Mouse (Mus musculus) liver, embryonic 13.5 days (tissue): ENCODE measurements at regions not wholly inside any gene's neighbourhood (a gene's known extent, or its start where the extent isn't known, plus 50 kb on each side); places are given as distances from the start of the nearest gene placed in this dataset.

Experiments used
- ATAC-seq: fragments of 200-750 bp; cut with Nextera tagmentation; 2 replicates; pipeline ENCODE4 v1.8.0; 2017; ENCODE audit warnings: low read depth, mild to moderate bottlenecking, moderate number of reproducible peaks, moderate library complexity
- DNase-seq: peaks from one replicate; pipeline ENCODE4 v3.0.0; 2022
- H3K27ac ChIP-seq: fragments of 300-500 bp; sonication (generic); 2 replicates; pipeline ENCODE4 v1.5.1; 2015; ENCODE audit warnings: moderate library complexity, mild to moderate bottlenecking, inconsistent platforms
- H3K27me3 ChIP-seq: fragments of 300-500 bp; sonication (generic); 2 replicates; pipeline ENCODE4 v1.6.1; 2015; ENCODE audit warnings: mild to moderate bottlenecking, inconsistent platforms
- H3K36me3 ChIP-seq: fragments of 300-500 bp; sonication (generic); 2 replicates; pipeline ENCODE4 v1.6.1; 2015; ENCODE audit warnings: mild to moderate bottlenecking, inconsistent platforms
- H3K4me1 ChIP-seq: fragments of 300-500 bp; sonication (generic); replicated peaks from 2 replicates; pipeline ENCODE4 v1.6.1; 2015; ENCODE audit warnings: inconsistent platforms
- H3K4me2 ChIP-seq: fragments of 300-500 bp; sonication (generic); 2 replicates; pipeline ENCODE4 v1.6.1; 2015; ENCODE audit warnings: inconsistent platforms, mild to moderate bottlenecking, moderate library complexity
- H3K4me3 ChIP-seq: fragments of 300-500 bp; sonication (generic); replicated peaks from 2 replicates; pipeline ENCODE4 v1.5.1; 2015; ENCODE audit warnings: mild to moderate bottlenecking, inconsistent platforms
- H3K9ac ChIP-seq: fragments of 300-500 bp; sonication (generic); 2 replicates; pipeline ENCODE4 v1.6.1; 2015; ENCODE audit warnings: mild to moderate bottlenecking, inconsistent platforms
- H3K9me3 ChIP-seq: fragments of 300-500 bp; sonication (generic); replicated peaks from 2 replicates; pipeline ENCODE4 v1.6.1; 2016; ENCODE audit warnings: inconsistent platforms
- WGBS: fragments of 180-500 bp; shearing (Covaris S2); methylation state at CpG from one replicate; pipeline ENCODE4 v1.1.7; 2015; ENCODE audit not compliant: insufficient replicate concordance; 5-methylcytosine and 5-hydroxymethylcytosine counted together

DNA sequence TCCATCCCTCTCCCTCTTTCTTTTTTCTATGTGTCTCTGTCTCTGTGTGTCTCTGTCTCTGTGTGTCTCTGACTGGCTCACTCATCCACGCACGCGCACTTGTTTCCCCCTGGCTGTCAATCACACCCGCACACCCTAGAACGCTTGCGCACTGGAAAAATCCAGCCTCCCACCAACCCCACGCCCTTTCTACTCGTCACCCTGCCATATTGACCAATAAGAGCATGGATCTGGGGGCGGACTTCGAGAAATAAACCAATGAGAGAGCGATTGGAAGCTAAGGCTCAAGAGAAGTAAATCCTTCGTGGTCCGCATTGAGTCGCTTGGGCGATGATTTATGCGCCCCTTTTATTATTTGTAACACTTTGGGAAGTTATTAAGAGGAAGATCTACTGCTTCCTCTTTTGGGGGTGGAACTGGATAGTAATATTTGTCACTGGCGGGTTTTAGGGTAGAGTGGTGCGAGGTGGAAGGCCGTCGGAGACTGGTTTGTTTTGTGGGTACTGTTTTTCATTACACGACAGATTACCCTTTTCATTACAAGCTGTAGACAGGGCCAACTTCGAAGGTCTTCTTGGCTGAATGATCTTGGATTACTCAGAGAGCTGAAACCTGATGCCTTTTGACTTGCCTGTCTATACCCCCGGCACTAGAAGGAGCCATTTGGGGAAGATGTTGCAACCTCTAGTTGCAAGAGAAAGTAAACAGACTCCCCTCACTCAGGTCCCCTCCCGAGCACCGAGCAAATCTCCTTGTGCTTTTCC, 259.4 kb upstream of the Nfe2l3 start:
- Histone ChIP-seq H3K27ac (peak overlapping the region; percentile 69), H3K4me2 (peak overlapping the region; percentile 74), H3K4me1 (peaks cover 62% of the 10 kb centered on the region), H3K9ac (peak overlapping the region; percentile 69), H3K9me3 (no peaks in the 10 kb centered on the region), H3K4me3 (peak overlapping the region; percentile 50), H3K27me3 (peaks cover 69% of the 10 kb centered on the region), H3K36me3 (no peaks in the 10 kb centered on the region)
- ATAC-seq, result peak; percentile 87
- WGBS, result under 1% methylated on average over 25 of the region's 25 CpGs
- DNase-seq, result peak; percentile 82

DNA sequence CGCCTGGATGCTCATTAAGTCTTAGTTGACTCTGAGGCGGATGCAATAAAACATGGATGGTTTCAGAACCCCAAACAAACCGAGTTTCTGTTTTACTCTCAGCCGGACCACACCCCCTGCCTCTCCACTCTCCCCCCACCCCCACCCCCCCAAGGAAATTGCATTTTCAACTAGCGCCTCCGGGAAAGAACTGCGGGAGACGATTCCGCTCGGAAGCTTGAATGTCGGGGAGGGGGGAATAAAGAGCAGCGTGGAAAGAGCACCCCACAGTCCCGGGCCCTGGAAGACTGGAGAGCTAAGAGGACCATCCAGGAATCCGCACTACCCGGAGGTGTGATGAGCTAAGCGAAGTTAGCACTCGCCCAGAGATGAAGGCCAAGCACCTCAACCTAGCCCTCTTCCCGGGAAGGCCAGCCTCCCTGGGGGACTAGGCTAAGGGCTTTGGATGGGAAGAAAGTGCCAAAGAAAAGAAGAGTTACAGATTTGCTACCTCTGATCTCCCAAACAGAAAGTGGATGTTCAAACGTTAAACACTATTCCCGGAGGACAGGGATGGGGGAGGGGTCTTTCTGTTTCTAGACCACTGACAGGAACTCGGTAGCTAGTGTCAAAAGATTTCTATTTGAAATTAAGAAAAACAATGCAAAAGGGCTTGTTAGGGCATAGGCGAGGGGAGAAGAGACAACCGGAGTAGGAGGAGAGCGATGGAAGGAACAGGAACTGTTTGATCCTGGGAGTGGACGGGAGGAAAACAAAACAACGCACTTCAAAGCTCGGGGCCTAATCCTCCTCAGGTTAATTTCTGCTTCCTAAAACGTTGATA, 258.6 kb upstream of the Nfe2l3 start:
- WGBS, result 2% methylated on average over 28 of the region's 28 CpGs
- Histone ChIP-seq H3K27me3 (peaks cover 67% of the 10 kb centered on the region), H3K9me3 (no peaks in the 10 kb centered on the region), H3K36me3 (no peaks in the 10 kb centered on the region), H3K9ac (peak overlapping the region; percentile 45; the same call in 1 of the 2 replicates), H3K27ac (peak overlapping the region; percentile 9; the same call in 1 of the 2 replicates), H3K4me3 (peak overlapping the region; percentile 50), H3K4me1 (peaks cover 54% of the 10 kb centered on the region), H3K4me2 (peak overlapping the region; percentile 74)
- no peak for ATAC-seq
- DNase-seq, result no peak

DNA sequence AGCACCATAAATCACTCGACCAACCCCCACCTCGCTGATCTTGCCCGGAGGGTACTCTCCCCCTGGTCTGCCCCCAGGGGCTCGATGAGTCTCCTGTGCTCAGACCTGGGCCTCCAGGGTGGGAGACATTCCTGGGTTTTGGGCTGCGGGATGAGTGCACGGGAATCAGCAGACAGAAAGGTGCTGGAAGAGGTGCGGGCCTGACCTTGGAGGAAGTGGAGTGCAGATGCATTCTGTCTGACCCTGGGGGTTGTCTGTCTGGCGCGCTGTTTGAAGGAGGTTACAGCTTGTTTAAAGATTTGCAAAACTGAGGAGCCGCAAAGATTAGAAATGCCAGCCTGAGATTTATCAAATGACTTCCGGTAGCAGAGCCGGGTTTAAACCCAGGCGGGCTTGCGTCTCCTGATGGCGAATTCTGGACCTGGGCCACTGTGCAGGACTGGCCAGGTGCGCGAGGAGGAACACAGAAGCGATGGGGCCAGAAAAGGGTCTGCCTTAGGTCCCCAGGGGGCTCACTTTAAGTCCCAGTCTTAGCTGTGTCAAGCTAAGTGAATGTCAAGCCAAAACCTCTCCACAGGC, 257.9 kb upstream of the Nfe2l3 start:
- H3K27me3 ChIP-seq, result peaks cover 72% of the 10 kb centered on the region
- no peak for ATAC-seq

DNA sequence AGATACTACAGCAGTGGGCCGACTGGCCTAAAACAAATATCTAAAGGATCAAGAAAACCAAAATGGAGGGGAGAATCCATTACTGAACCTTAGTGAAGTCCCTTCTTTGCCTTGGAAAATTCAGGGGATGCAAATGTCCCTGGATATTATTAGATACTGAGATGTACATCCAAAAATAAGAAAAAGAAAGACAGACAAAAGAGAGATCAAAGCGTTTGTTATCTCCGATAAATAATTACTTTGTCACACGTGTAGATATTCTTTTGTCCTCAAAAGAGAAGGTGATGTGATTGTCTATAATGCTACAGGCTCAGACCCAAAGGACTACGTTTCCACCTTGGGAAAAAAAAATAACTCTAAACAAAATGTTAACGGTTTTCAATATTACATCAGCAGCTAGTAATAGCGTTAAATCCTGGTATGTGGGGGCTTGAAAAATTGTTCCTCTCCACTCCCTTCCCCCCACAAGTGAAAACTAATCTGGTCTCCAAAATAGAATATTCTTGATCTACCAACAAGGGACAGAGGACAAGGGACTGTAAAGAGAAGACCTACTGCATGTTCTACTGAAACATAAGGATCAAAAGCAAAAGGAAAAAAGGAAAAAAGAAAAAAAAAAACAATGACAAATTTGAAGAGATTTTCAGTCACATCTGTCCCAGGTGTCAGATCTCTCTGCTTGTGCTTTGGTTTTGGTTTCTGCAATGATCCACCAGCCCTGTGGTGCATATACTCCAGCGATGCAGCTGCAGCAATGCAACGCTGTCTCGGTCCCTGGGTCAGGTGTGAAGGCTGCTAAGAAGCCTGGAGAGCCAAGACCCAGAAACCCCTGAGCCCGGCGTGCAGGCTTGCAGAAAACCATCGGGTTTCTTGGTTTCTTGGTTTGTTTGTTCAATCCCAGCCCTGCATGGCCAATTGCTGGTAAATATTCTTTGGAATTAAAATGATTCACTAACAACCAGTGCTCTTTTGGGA, 256.6 kb upstream of the Nfe2l3 start:
- Histone ChIP-seq H3K4me1 (peaks cover 40% of the 10 kb centered on the region), H3K36me3 (no peaks in the 10 kb centered on the region), H3K9me3 (no peaks in the 10 kb centered on the region), H3K27me3 (peaks cover 83% of the 10 kb centered on the region), H3K9ac (no peak overlapping the region), H3K27ac (no peak overlapping the region), H3K4me3 (no peak overlapping the region), H3K4me2 (no peak overlapping the region)
- no peak for DNase-seq
- 15% methylated on average over 13 of the region's 13 CpGs for WGBS
- ATAC-seq, result no peak

More for the DNA sequence above, 257.9 kb upstream of the Nfe2l3 start:
- H3K27ac ChIP-seq, result no peak overlapping the region
- peak overlapping the region; percentile 50 for H3K4me3 ChIP-seq
- no peaks in the 10 kb centered on the region for H3K9me3 ChIP-seq
- H3K36me3 ChIP-seq, result no peaks in the 10 kb centered on the region
- 1% methylated on average over 18 of the region's 18 CpGs for WGBS
- peaks cover 49% of the 10 kb centered on the region for H3K4me1 ChIP-seq
- H3K4me2 ChIP-seq, result peak overlapping the region; percentile 74
- DNase-seq, result no peak
- H3K9ac ChIP-seq, result no peak overlapping the region

DNA sequence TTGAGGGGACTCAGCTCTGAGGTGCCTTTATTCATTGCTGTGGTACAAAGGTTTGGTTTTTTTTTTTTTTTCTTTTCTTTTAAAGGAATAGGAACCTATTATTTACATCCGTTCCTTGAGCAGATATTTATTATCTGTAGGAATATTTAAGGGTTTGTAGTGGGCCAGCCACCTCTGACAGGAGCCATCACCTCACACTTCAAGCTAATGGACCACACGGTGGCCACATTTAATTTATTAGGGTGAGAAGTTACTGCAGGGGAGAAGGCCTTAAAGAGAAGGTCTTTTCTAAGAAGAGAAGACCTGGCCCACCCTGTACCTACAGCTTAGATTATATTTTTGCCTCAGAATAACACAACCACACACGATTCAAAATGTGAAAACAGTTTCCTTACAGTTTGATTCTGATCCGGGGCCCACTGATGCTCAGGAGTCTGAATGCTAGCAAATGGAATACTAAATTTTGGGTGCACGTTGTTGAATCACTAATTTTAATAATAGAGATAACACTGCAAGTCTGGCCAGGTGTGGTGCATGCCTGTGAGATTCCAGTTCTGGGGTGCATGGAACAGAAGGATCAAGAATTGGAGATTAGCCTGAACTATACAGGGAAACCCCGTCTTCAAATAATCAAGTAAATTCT, 255.6 kb upstream of the Nfe2l3 start:
- no peak overlapping the region for H3K4me3 ChIP-seq
- 14% methylated on average over 6 of the region's 6 CpGs for WGBS
- DNase-seq, result no peak

DNA sequence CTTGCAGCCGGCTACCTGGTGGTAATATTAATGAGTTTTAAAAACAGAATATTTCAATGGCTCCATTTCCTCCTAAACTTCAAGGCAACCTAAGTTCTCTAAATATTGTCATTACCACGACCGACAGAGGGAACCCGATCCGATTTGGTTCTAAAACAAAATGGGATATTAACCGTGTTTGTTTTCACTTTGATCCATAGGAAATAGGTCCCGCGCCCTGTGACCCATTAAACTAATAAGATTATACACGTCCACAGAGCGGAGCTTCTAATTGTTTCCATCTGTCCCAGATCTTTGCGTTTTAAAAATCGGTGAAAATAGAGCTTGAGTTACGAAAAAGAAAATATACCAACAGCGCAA, 254.8 kb upstream of the Nfe2l3 start:
- peak overlapping the region; percentile 75 for H3K4me2 ChIP-seq
- no peak for ATAC-seq
- peaks cover 87% of the 10 kb centered on the region for H3K27me3 ChIP-seq
- no peak overlapping the region for H3K27ac ChIP-seq
- H3K4me3 ChIP-seq, result peak overlapping the region; percentile 51
- no peaks in the 10 kb centered on the region for H3K36me3 ChIP-seq
- under 1% methylated on average over 14 of the region's 14 CpGs for WGBS
- 0 out of 2 replicates have a peak overlapping the region, but pooled peaks have one; percentile 14 for H3K9ac ChIP-seq
- H3K9me3 ChIP-seq, result no peaks in the 10 kb centered on the region
- H3K4me1 ChIP-seq, result peaks cover 26% of the 10 kb centered on the region
- no peak for DNase-seq

More for the DNA sequence above, 255.6 kb upstream of the Nfe2l3 start:
- Histone ChIP-seq H3K27ac (no peak overlapping the region), H3K27me3 (peaks cover 88% of the 10 kb centered on the region), H3K9ac (no peak overlapping the region), H3K4me1 (peaks cover 33% of the 10 kb centered on the region), H3K4me2 (peak overlapping the region; percentile 75), H3K36me3 (no peaks in the 10 kb centered on the region), H3K9me3 (no peaks in the 10 kb centered on the region)
- no peak for ATAC-seq

DNA sequence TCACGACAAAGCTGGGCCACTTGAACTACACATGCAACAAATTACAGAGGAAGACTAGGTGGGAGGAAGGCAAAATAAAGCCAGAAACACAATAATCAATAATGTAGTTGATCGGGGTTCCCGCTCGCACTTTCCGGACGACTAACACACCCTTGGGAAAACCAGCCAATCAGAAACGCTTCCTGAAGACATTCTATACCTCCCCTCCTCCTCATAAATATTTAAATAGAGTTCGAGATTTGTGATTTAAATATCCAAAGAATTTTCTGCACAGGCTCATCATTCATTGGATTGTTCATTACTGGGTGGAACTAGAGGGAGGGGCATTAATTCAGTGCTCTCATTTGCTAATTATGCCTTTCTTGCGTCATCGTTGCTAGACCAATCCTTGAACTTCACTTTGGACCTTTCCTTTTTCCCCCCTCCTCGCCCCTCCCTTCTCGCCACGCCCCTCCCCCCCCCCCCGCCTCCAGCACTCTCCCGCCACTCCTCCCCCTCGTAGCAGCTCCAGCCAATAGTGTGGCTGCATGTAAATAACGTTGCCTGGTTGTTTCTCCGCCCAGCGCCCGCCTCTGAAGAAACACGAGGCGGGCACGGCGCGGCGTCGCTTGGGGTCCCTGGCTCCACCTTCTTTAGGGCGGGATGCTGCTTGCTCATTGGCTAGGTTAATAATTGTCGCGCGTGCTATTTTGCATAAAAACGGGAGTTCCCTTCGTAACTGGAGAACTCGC, 254.2 kb upstream of the Nfe2l3 start:
- 0 out of 2 replicates have a peak overlapping the region, but pooled peaks have one; percentile 14 for H3K9ac ChIP-seq
- under 1% methylated on average over 30 of the region's 34 CpGs for WGBS
- peak overlapping the region; percentile 75 for H3K4me2 ChIP-seq
- peaks cover 23% of the 10 kb centered on the region for H3K4me1 ChIP-seq
- ATAC-seq (peak; percentile 98), DNase-seq (peak; percentile 89)
- H3K27me3 ChIP-seq, result peaks cover 87% of the 10 kb centered on the region
- no peak overlapping the region for H3K27ac ChIP-seq
- H3K9me3 ChIP-seq, result no peaks in the 10 kb centered on the region
- no peaks in the 10 kb centered on the region for H3K36me3 ChIP-seq
- peak overlapping the region; percentile 51 for H3K4me3 ChIP-seq

DNA sequence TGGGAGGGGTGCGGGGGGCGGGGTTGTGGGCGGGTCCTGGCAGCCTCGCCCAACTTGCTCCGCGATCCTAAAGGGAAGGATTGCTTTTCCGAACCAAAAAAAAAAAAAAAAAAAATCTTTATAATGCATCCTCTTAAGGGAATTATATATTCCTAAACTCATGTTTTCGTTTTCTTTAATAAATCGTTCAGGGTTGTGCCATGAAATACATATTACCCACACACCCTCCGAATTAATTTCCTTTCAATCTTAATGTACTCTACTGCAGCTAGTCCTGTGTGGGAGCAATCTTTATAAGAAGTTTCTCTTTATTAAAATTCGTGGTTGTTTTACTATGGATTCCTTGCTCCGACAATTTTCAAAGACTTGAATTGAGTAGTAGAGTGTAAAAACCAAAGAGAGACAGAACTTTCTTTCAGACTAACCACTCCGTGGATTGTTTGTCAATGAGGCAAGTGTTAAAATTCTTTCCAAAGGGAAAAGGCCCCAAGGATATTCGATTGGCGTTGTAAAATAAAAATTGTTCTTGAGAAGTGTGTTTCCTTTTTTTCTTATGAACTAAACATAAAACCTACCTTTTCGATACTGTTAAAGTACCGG, 253.6 kb upstream of the Nfe2l3 start:
- peaks cover 16% of the 10 kb centered on the region for H3K4me1 ChIP-seq
- H3K36me3 ChIP-seq, result no peaks in the 10 kb centered on the region
- peak overlapping the region; percentile 75 for H3K4me2 ChIP-seq
- H3K9me3 ChIP-seq, result no peaks in the 10 kb centered on the region
- H3K27ac ChIP-seq, result no peak overlapping the region
- ATAC-seq, result no peak
- no peak for DNase-seq
- peaks cover 87% of the 10 kb centered on the region for H3K27me3 ChIP-seq
- H3K9ac ChIP-seq, result no peak overlapping the region
- peak overlapping the region; percentile 22 for H3K4me3 ChIP-seq
- WGBS, result 2% methylated on average over 17 of the region's 17 CpGs

DNA sequence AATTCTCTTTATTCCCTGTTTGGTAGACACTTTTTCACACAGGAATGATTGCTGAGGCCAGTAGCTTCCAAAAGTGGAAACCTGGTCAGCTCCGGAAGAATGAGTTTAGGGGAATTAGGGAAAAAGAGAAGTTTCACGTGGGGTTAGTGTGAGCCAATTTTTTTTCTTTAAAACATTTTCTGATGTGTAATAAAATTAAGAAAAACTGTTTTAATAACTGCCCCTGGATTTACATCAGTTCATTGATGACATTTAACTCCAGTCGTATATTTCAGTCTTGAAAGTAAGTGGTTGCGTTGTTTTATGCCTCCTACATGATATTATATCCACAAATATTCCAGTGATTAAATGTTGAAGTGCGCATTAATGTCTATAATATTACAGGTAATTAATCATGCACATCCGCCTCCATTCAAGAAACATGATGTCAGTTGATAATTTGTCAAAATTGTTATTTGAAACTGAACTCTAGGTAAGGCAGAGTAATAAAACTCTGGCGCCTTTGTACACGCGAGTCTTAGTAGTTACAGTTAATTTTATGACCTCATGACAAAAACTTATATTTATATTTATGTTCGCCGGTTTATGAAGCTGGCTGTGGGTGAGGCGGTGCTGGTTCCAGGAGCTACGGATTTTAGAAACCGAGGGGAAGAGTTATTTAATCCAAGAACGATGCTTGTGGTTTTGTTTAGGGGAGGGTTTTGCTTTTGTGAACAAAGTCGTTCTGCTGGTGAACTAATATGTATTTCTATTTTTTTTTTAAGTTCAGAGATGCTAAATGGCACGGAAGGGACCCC, 252.5 kb upstream of the Nfe2l3 start:
- 9% methylated on average over 17 of the region's 17 CpGs for WGBS
- Histone ChIP-seq H3K36me3 (no peaks in the 10 kb centered on the region), H3K9me3 (no peaks in the 10 kb centered on the region), H3K9ac (no peak overlapping the region), H3K4me1 (0 out of 2 replicates have a peak, but pooled peaks cover 7% of the 10 kb centered on the region), H3K27ac (no peak overlapping the region), H3K27me3 (peaks cover 87% of the 10 kb centered on the region), H3K4me3 (no peak overlapping the region), H3K4me2 (no peak overlapping the region)
- no peak for DNase-seq
- ATAC-seq, result no peak
